Mouse (Mus musculus) MEL (cell line): Measurements from ENCODE around the gene Exoc6b. TPM values are rescaled to one million over a fixed set of nuclear protein-coding genes. Genes with fewer than 3 reads are reported as not detected.

ENCODE experiments used
- DNase-seq: peaks from one replicate; pipeline ENCODE4 v3.0.0; 2011; ENCODE audit warnings: low read depth, low spot score
- H3K27ac ChIP-seq: 2 replicates; pipeline ENCODE4 v1.5.1; 2012; ENCODE audit warnings: low read depth, mild to moderate bottlenecking, control low read depth, low read length, moderate library complexity; ENCODE audit not compliant: control insufficient read depth
- H3K27me3 ChIP-seq, 2 experiments: fragments of 150-350 bp in 1 of 2; sonication (generic) in 1 of 2; 2 replicates each; pipeline ENCODE4 v1.6.1; 2012; ENCODE audit warnings: low read length in 2 of 2, mild to moderate bottlenecking in 2 of 2, improper control_type of control experiment in 1 of 2, moderate library complexity in 1 of 2; ENCODE audit not compliant: insufficient read depth in 2 of 2, control insufficient read depth in 1 of 2
- H3K36me3 ChIP-seq, 2 experiments: 2 replicates each; pipeline ENCODE4 v1.6.1; 2012 to 2014; ENCODE audit warnings: low read length in 2 of 2, improper control_type of control experiment in 1 of 2, inconsistent platforms in 1 of 2, mild to moderate bottlenecking in 1 of 2; ENCODE audit not compliant: insufficient read depth in 2 of 2, control insufficient read depth in 1 of 2
- H3K4me1 ChIP-seq, 2 experiments: fragments of 150-350 bp in 1 of 2; sonication (generic) in 1 of 2; 2 replicates each; pipeline ENCODE4 v1.6.1; 2012; ENCODE audit warnings: low read length in 2 of 2, improper control_type of control experiment in 1 of 2, mild to moderate bottlenecking in 1 of 2; ENCODE audit not compliant: insufficient read depth in 2 of 2, control insufficient read depth in 1 of 2
- H3K4me3 ChIP-seq, 2 experiments: fragments of 150-350 bp in 1 of 2; sonication (generic) in 1 of 2; 2 replicates each; pipeline ENCODE4 v1.5.1; 2012; ENCODE audit warnings: low read depth in 2 of 2, low read length in 2 of 2, mild to moderate bottlenecking in 2 of 2, moderate library complexity in 2 of 2, control low read depth in 1 of 2, improper control_type of control experiment in 1 of 2; ENCODE audit not compliant: control insufficient read depth in 1 of 2, insufficient read depth in 1 of 2
- H3K79me2 ChIP-seq: 2 replicates; pipeline ENCODE4 v1.6.1; 2012; ENCODE audit warnings: mild to moderate bottlenecking, low read length, moderate library complexity; ENCODE audit not compliant: control insufficient read depth, poor library complexity, insufficient read depth
- H3K9ac ChIP-seq: 2 replicates; pipeline ENCODE4 v1.6.1; 2012; ENCODE audit warnings: low read depth, mild to moderate bottlenecking, control low read depth, low read length, moderate library complexity; ENCODE audit not compliant: control insufficient read depth, poor library complexity, severe bottlenecking
- H3K9me3 ChIP-seq: fragments of 150-350 bp; sonication (generic); replicated peaks from 2 replicates; pipeline ENCODE4 v1.6.1; 2012; ENCODE audit warnings: mild to moderate bottlenecking, low read length, improper control_type of control experiment, moderate library complexity; ENCODE audit not compliant: insufficient read depth
- CHD2 ChIP-seq: IDR thresholded peaks from 2 replicates; pipeline ENCODE4 v1.6.1; 2011; ENCODE audit warnings: low read length, improper control_type of control experiment
- CTCF ChIP-seq, 3 experiments: IDR thresholded peaks in 2 of 3; conservative IDR thresholded peaks in 1 of 3; 2 replicates each; pipeline ENCODE4 v1.5.1; 2011 to 2012; ENCODE audit warnings: low read length in 3 of 3, low read depth in 2 of 3, mild to moderate bottlenecking in 2 of 3, improper control_type of control experiment in 1 of 3, inconsistent platforms in 1 of 3, mixed read lengths in 1 of 3, moderate library complexity in 1 of 3; ENCODE audit not compliant: control insufficient read depth in 1 of 3, insufficient read depth in 1 of 3, poor library complexity in 1 of 3, severe bottlenecking in 1 of 3
- GABPA ChIP-seq: IDR thresholded peaks from 2 replicates; pipeline ENCODE4 v1.6.1; 2012; ENCODE audit warnings: low read depth, mild to moderate bottlenecking, inconsistent platforms, low read length, improper control_type of control experiment, moderate library complexity
- MAZ ChIP-seq: IDR thresholded peaks from 2 replicates; pipeline ENCODE4 v1.6.1; 2012; ENCODE audit warnings: low read depth, mild to moderate bottlenecking, inconsistent platforms, low read length, improper control_type of control experiment
- MEF2A ChIP-seq: IDR thresholded peaks from 2 replicates; pipeline ENCODE4 v1.6.1; 2014; ENCODE audit warnings: low read depth, mild to moderate bottlenecking, inconsistent platforms, low read length, improper control_type of control experiment; ENCODE audit not compliant: poor library complexity, insufficient replicate concordance, severe bottlenecking; ENCODE audit errors: extremely low read depth
- MXI1 ChIP-seq: IDR thresholded peaks from 2 replicates; pipeline ENCODE4 v1.6.1; 2011; ENCODE audit warnings: mild to moderate bottlenecking, low read depth, low read length, improper control_type of control experiment
- MYB ChIP-seq: IDR thresholded peaks from 2 replicates; pipeline ENCODE4 v1.6.1; 2011; ENCODE audit warnings: mild to moderate bottlenecking, low read depth, low read length, improper control_type of control experiment
- MYC ChIP-seq: IDR thresholded peaks from 2 replicates; pipeline ENCODE4 v1.6.1; 2011; ENCODE audit warnings: low read depth, mild to moderate bottlenecking, low read length, improper control_type of control experiment, moderate library complexity
- NRF1 ChIP-seq: IDR thresholded peaks from 2 replicates; pipeline ENCODE4 v1.6.1; 2014; ENCODE audit warnings: low read depth, mild to moderate bottlenecking, inconsistent platforms, low read length, improper control_type of control experiment, moderate library complexity; ENCODE audit not compliant: poor library complexity, insufficient read depth, severe bottlenecking
- POLR2A ChIP-seq, 2 experiments: IDR thresholded peaks; 2 replicates each; pipeline ENCODE4 v1.6.1; 2011 to 2012; ENCODE audit warnings: low read length in 2 of 2, mild to moderate bottlenecking in 2 of 2, control low read depth in 1 of 2, improper control_type of control experiment in 1 of 2, low read depth in 1 of 2, moderate library complexity in 1 of 2; ENCODE audit not compliant: control insufficient read depth in 1 of 2, insufficient read depth in 1 of 2, poor library complexity in 1 of 2
- POLR2AphosphoS5 ChIP-seq: IDR thresholded peaks from 2 replicates; pipeline ENCODE4 v1.6.1; 2012; ENCODE audit warnings: low read depth, borderline replicate concordance, mild to moderate bottlenecking, inconsistent platforms, low read length, moderate library complexity, mixed read lengths
- RAD21 ChIP-seq: IDR thresholded peaks from 2 replicates; pipeline ENCODE4 v1.6.1; 2011; ENCODE audit warnings: mild to moderate bottlenecking, low read depth, low read length, improper control_type of control experiment
- RCOR1 ChIP-seq: IDR thresholded peaks from 2 replicates; pipeline ENCODE4 v1.6.1; 2012; ENCODE audit warnings: low read depth, mild to moderate bottlenecking, inconsistent platforms, low read length, improper control_type of control experiment
- SIN3A ChIP-seq: IDR thresholded peaks from 2 replicates; pipeline ENCODE4 v1.6.1; 2012; ENCODE audit warnings: low read length, improper control_type of control experiment, inconsistent platforms
- SMC3 ChIP-seq: IDR thresholded peaks from 2 replicates; pipeline ENCODE4 v1.6.1; 2011; ENCODE audit warnings: low read depth, low read length, improper control_type of control experiment
- USF1 ChIP-seq: IDR thresholded peaks from 2 replicates; pipeline ENCODE4 v1.6.1; 2014; ENCODE audit warnings: low read depth, mild to moderate bottlenecking, inconsistent platforms, low read length, improper control_type of control experiment, moderate library complexity
- USF2 ChIP-seq, 2 experiments: IDR thresholded peaks; 2 replicates each; pipeline ENCODE4 v1.6.1; 2011 to 2012; ENCODE audit warnings: improper control_type of control experiment in 2 of 2, low read length in 2 of 2, borderline replicate concordance in 1 of 2, inconsistent platforms in 1 of 2, low read depth in 1 of 2, mild to moderate bottlenecking in 1 of 2; ENCODE audit not compliant: insufficient read depth in 1 of 2
- ZC3H11A ChIP-seq: IDR thresholded peaks from 2 replicates; pipeline ENCODE4 v1.6.1; 2012; ENCODE audit warnings: low read depth, mild to moderate bottlenecking, inconsistent platforms, low read length, improper control_type of control experiment
- polyA plus RNA-seq, 2 experiments: library from polyadenylated mRNA; stranded (reverse) in 1 of 2; unstranded in 1 of 2; fragments of >175 nt in 1 of 2; fragments of >200 nt in 1 of 2; gene quantifications; 2 replicates each; pipeline versions ENCODE4 v1.2.1 to v1.2.4; 2012; ENCODE audit warnings: low replicate concordance in 2 of 2, low read depth in 1 of 2; ENCODE audit not compliant: insufficient read length in 2 of 2, insufficient read depth in 1 of 2, missing spikeins in 1 of 2
- total RNA-seq: library from RNA; depleted of rRNA; stranded (reverse); fragments of 300-350 nt; gene quantifications from 2 replicates; pipeline ENCODE4 v1.2.3, GENCODE M21; 2012

The Exoc6b gene
- total and polyA plus RNA-seq, 3 experiments, result 3.4 to 6.5 TPM; not detected in 1

GRCm38 (mm10) chr6:84628831-84629230, 440.5 kb downstream of the Exoc6b start:
- no peaks in the 10 kb centered on the region for H3K9me3 ChIP-seq
- H3K79me2 ChIP-seq, result no peaks in the 10 kb centered on the region
- no peak overlapping the region for H3K9ac ChIP-seq
- H3K27ac ChIP-seq, result no peak overlapping the region
- no peaks in the 10 kb centered on the region for H3K27me3 ChIP-seq
- H3K36me3 ChIP-seq, result no peaks in the 10 kb centered on the region
- H3K4me3 ChIP-seq, result no peak overlapping the region
- no peak for DNase-seq
- TF ChIP-seq POLR2A (IDR thresholded peaks at IDR 0.05; ENCODE audit: control insufficient read depth in 1 of 2, insufficient read depth in 1 of 2, low read depth in 1 of 2, low read length in 2 of 2, poor library complexity in 1 of 2), result no peak
- TF ChIP-seq SIN3A, result no peak
- no peak for TF ChIP-seq CHD2
- no peak for TF ChIP-seq MYC
- no peak for TF ChIP-seq CTCF (IDR thresholded peaks at IDR 0.05 in 2 of 3, conservative IDR thresholded peaks at IDR 0.05 in 1 of 3; ENCODE audit: control insufficient read depth in 1 of 3, insufficient read depth in 1 of 3, low read depth in 2 of 3, low read length in 3 of 3, poor library complexity in 1 of 3, severe bottlenecking in 1 of 3)
- no peak for TF ChIP-seq MAZ
- TF ChIP-seq RCOR1, result no peak
- no peaks in the 10 kb centered on the region for H3K4me1 ChIP-seq

- Histone ChIP-seq H3K27ac (no peak overlapping the region), H3K79me2 (no peaks in the 10 kb centered on the region), H3K27me3 (no peaks in the 10 kb centered on the region), H3K36me3 (no peaks in the 10 kb centered on the region), H3K4me3 (no peak overlapping the region), H3K4me1 (no peaks in the 10 kb centered on the region), H3K9ac (no peak overlapping the region), H3K9me3 (no peaks in the 10 kb centered on the region)
- DNase-seq, result no peak
- TF ChIP-seq NRF1 (no peak), GABPA (no peak), MXI1 (no peak), USF2 (IDR thresholded peaks at IDR 0.05; ENCODE audit: borderline replicate concordance in 1 of 2, insufficient read depth in 1 of 2, low read depth in 1 of 2, low read length in 2 of 2) (no peak)
Measured at GRCm38 (mm10) chr6:84626398-84626797, 442.9 kb downstream of the Exoc6b start.

- Histone ChIP-seq H3K27ac (no peak overlapping the region), H3K4me3 (no peak overlapping the region), H3K79me2 (no peaks in the 10 kb centered on the region), H3K9ac (no peak overlapping the region), H3K9me3 (no peaks in the 10 kb centered on the region), H3K36me3 (no peaks in the 10 kb centered on the region), H3K27me3 (no peaks in the 10 kb centered on the region), H3K4me1 (no peaks in the 10 kb centered on the region)
- TF ChIP-seq USF1 (no peak), POLR2AphosphoS5 (no peak), MYB (no peak), SMC3 (no peak), MXI1 (no peak), ZC3H11A (no peak), RAD21 (no peak), MEF2A (no peak), NRF1 (no peak)
- DNase-seq, result no peak
Measured at GRCm38 (mm10) chr6:84619166-84619565, 450.1 kb downstream of the Exoc6b start.
